Mouse (Mus musculus) 3T3-L1 (cell line): ENCODE results near the gene Vmn2r65.

Source experiments
- DNase-seq: peaks from one replicate; pipeline ENCODE4 v3.0.0-alpha.2; 2015; ENCODE audit warnings: low read depth, low spot score

Vmn2r65 gene

DNA sequence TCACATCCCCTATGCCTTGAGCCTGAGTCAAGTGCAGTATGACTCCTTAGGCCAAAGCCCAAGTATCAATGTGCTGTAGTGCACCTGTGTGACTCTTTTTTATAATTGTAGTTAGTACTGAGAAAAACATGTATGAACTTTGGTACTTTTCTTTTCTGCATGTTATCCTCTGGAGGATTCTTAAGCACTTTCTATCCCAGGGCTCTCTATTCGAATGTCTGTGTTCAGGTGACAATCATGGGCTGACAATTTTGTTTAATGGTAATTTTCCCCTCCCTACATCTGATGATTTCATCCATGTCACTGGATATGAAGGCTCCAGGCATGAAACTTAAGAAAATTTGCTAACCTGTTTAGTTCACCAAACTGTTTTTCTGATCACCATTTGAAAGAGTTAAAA is at the start of gene Vmn2r65:
TSS of gene Vmn2r65 (minus strand) at position 101 of the 400 bp plus-strand sequence.
- DNase-seq, result no peak

DNA sequence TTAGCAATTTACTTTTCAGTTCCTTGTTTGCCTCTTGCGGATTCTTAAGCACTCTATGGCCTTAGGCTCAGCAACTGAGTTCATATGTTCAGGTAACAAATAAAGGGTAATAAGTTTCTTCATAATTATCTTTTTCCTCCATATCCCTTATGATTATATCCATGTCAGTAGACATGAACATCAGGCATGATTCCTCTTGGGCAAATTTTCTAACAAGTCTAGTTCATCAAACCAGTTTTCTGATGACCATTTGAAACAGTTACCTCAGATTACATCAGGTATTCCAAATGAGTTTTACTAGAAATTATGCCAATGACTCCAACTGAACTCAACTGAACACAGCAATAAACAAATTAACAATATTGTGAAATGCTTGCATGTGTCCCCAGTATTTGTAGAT is 48.3 kb upstream of the Vmn2r65 start, which contains the start of gene Vmn2r66:
TSS of gene Vmn2r66 (minus strand) at position 101 of the 400 bp plus-strand sequence.
- no peak for DNase-seq

DNA sequence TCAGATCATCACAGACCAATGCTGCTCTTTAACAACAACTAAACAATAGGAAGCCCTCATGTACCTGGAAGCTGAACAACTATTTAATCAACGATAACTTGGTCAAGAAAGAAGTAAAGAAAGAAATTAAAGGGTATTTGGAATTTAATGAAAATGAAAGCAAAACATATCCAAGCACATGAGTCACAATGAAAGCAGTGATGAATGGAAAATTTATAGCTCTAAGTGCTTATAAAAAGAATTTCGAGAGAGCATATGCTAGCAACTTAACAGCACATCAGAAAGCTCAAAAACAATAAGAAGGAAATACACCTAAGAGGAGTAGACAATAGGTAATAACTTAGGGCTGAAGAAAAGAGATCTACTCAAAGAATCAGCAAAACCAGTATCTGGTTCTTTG is 32.8 kb upstream of the Vmn2r65 start:
- no peak for DNase-seq
